Comparison of ENCODE assay signal across 18 mouse cellular contexts in genomic region chr4:8418374-8419031, GRCm38 (mm10).
A peak's percentile ranks its signal among the peaks of the same experiment; 100 is the strongest.
DNase-seq lines count a peak whose midpoint lies in the region; ATAC-seq and TF ChIP-seq lines count a peak whose summit lies in the region.
"Had no signal": no experiment of that assay in that cellular context is flagged by ENCODE, and none has a peak within 500 bp of the region (broad histone marks: within the 10 kb centered on the region; RNA-seq: fewer than 3 reads in every experiment).

No protein-coding gene starts in this region.

- H3K9ac ChIP-seq in hindbrain, embryonic 11.5 days (ENCODE audit: low read depth, low read length), result no peak overlapping the region
- no peak overlapping the region for H3K9ac ChIP-seq in hindbrain, postnatal 0 days (replicated peaks; ENCODE audit: low read length)
- no peak overlapping the region for H3K9ac ChIP-seq in neural tube, embryonic 15.5 days (replicated peaks)
- H3K9ac ChIP-seq in embryonic facial prominence, embryonic 11.5 days (replicated peaks; ENCODE audit: low read length), result no peak overlapping the region
- H3K9ac ChIP-seq: heart, embryonic 15.5 days; hindbrain, embryonic 15.5 days; kidney, embryonic 15.5 days; liver, embryonic 12.5 days had no signal

- H3K36me3 ChIP-seq in hindbrain, embryonic 11.5 days (ENCODE audit: control insufficient read depth, insufficient read depth, low read length), result no peaks in the 10 kb centered on the region
- no peaks in the 10 kb centered on the region for H3K36me3 ChIP-seq in hindbrain, postnatal 0 days (ENCODE audit: insufficient read depth, low read length)
- no peaks in the 10 kb centered on the region for H3K36me3 ChIP-seq in neural tube, embryonic 15.5 days
- H3K36me3 ChIP-seq in embryonic facial prominence, embryonic 11.5 days (replicated peaks; ENCODE audit: control insufficient read depth, insufficient read depth, low read depth, low read length), result no peaks in the 10 kb centered on the region
- H3K36me3 ChIP-seq: heart, embryonic 15.5 days; hindbrain, embryonic 15.5 days; kidney, embryonic 15.5 days; limb, embryonic 10.5 days; liver, embryonic 12.5 days had no signal

- H3K27me3 ChIP-seq in hindbrain, embryonic 11.5 days (ENCODE audit: control insufficient read depth, insufficient read depth, low read length), result no peaks in the 10 kb centered on the region
- no peaks in the 10 kb centered on the region for H3K27me3 ChIP-seq in hindbrain, postnatal 0 days (ENCODE audit: insufficient read depth, low read length)
- no peaks in the 10 kb centered on the region for H3K27me3 ChIP-seq in neural tube, embryonic 15.5 days (replicated peaks)
- H3K27me3 ChIP-seq in embryonic facial prominence, embryonic 11.5 days (ENCODE audit: control insufficient read depth, insufficient read depth, low read length), result no peaks in the 10 kb centered on the region
- H3K27me3 ChIP-seq: heart, embryonic 15.5 days; hindbrain, embryonic 15.5 days; kidney, embryonic 15.5 days; liver, embryonic 12.5 days had no signal

- no peaks in the 10 kb centered on the region for H3K9me3 ChIP-seq in hindbrain, embryonic 11.5 days (ENCODE audit: control insufficient read depth, low read length)
- H3K9me3 ChIP-seq in hindbrain, postnatal 0 days (ENCODE audit: low read length), result no peaks in the 10 kb centered on the region
- no peaks in the 10 kb centered on the region for H3K9me3 ChIP-seq in neural tube, embryonic 15.5 days (replicated peaks)
- H3K9me3 ChIP-seq in embryonic facial prominence, embryonic 11.5 days (replicated peaks; ENCODE audit: control insufficient read depth, low read length), result no peaks in the 10 kb centered on the region
- H3K9me3 ChIP-seq: heart, embryonic 15.5 days; hindbrain, embryonic 15.5 days; kidney, embryonic 15.5 days; limb, embryonic 10.5 days; liver, embryonic 12.5 days had no signal

- no peaks in the 10 kb centered on the region for H3K4me1 ChIP-seq in hindbrain, embryonic 11.5 days (replicated peaks; ENCODE audit: control insufficient read depth, insufficient read depth, low read length)
- no peaks in the 10 kb centered on the region for H3K4me1 ChIP-seq in hindbrain, postnatal 0 days (ENCODE audit: insufficient read depth, low read length)
- no peaks in the 10 kb centered on the region for H3K4me1 ChIP-seq in neural tube, embryonic 15.5 days
- H3K4me1 ChIP-seq in embryonic facial prominence, embryonic 11.5 days (ENCODE audit: control insufficient read depth, insufficient read depth, low read length), result 0 out of 2 replicates have a peak, but pooled peaks cover 2% of the 10 kb centered on the region
- H3K4me1 ChIP-seq: liver, embryonic 12.5 days had no signal

- peak; percentile 61 for ATAC-seq in hindbrain, embryonic 11.5 days (ENCODE audit: low FRiP score)
- ATAC-seq in hindbrain, postnatal 0 days, result no peak
- ATAC-seq in neural tube, embryonic 15.5 days (ENCODE audit: low FRiP score), result no peak
- ATAC-seq in embryonic facial prominence, embryonic 11.5 days (replicated peaks; ENCODE audit: insufficient number of reproducible peaks, low FRiP score, low TSS enrichment, low read depth), result 0 out of 2 replicates have a peak, but pooled peaks have one; percentile 39
- ATAC-seq: liver, embryonic 12.5 days had no signal

- no peak overlapping the region for H3K27ac ChIP-seq in hindbrain, embryonic 11.5 days (ENCODE audit: low read depth, low read length)
- no peak overlapping the region for H3K27ac ChIP-seq in hindbrain, postnatal 0 days
- H3K27ac ChIP-seq in neural tube, embryonic 15.5 days (replicated peaks), result no peak overlapping the region
- no peak overlapping the region for H3K27ac ChIP-seq in embryonic facial prominence, embryonic 11.5 days (replicated peaks; ENCODE audit: low read depth, low read length)
- H3K27ac ChIP-seq: heart, embryonic 15.5 days; hindbrain, embryonic 15.5 days; kidney, embryonic 15.5 days; limb, embryonic 10.5 days; liver, embryonic 12.5 days had no signal

- no peak overlapping the region for H3K4me2 ChIP-seq in hindbrain, embryonic 11.5 days (replicated peaks; ENCODE audit: low read depth, low read length)
- H3K4me2 ChIP-seq in hindbrain, postnatal 0 days (ENCODE audit: low read depth, low read length), result no peak overlapping the region
- H3K4me2 ChIP-seq in neural tube, embryonic 15.5 days, result no peak overlapping the region
- no peak overlapping the region for H3K4me2 ChIP-seq in embryonic facial prominence, embryonic 11.5 days (ENCODE audit: low read depth, low read length)
- H3K4me2 ChIP-seq: heart, embryonic 15.5 days; hindbrain, embryonic 15.5 days; kidney, embryonic 15.5 days; liver, embryonic 12.5 days had no signal

- no peak overlapping the region for H3K4me3 ChIP-seq in hindbrain, embryonic 11.5 days (ENCODE audit: low read depth, low read length)
- no peak overlapping the region for H3K4me3 ChIP-seq in hindbrain, postnatal 0 days (ENCODE audit: low read length)
- no peak overlapping the region for H3K4me3 ChIP-seq in neural tube, embryonic 15.5 days (replicated peaks)
- no peak overlapping the region for H3K4me3 ChIP-seq in embryonic facial prominence, embryonic 11.5 days (ENCODE audit: low read depth, low read length)
- H3K4me3 ChIP-seq: erythroblast, embryonic 14.5 days; heart, embryonic 15.5 days; hindbrain, embryonic 15.5 days; kidney, embryonic 15.5 days; limb, embryonic 10.5 days; liver, embryonic 12.5 days had no signal

- WGBS in hindbrain, embryonic 11.5 days, result 14% methylated on average over 1 of the region's 1 CpGs
- WGBS in hindbrain, postnatal 0 days, result 23% methylated on average over 1 of the region's 1 CpGs
- 57% methylated on average over 1 of the region's 1 CpGs for WGBS in neural tube, embryonic 15.5 days
- WGBS in embryonic facial prominence, embryonic 11.5 days, result 44% methylated on average over 1 of the region's 1 CpGs

- TF ChIP-seq CTCF in hindbrain, postnatal 0 days (IDR thresholded peaks at IDR 0.05; ENCODE audit: low read depth), result no peak

- DNase-seq in hindbrain, embryonic 11.5 days (ENCODE audit: low spot score), result no peak
- DNase-seq in hindbrain, postnatal 0 days (ENCODE audit: low spot score), result no peak
- DNase-seq in neural tube, embryonic 10.5 days (ENCODE audit: extremely low spot score, low spot score), result peak; percentile 12
- no peak for DNase-seq in embryonic facial prominence, embryonic 11.5 days (ENCODE audit: low spot score)
- peak; percentile 24 for DNase-seq in thymus, postnatal 25 days
- DNase-seq in cerebellum, adult 11 months, result no peak
- no peak for DNase-seq in adrenal gland, postnatal 25 days
- DNase-seq: adrenal gland, postnatal 36 days; cerebellum, adult 9-11 months; lung, postnatal 14 days; spleen, adult 18-20 months had no signal

Comparison
In these comparisons a context has a peak if more than half of its experiments do, and no peak if none do; other contexts are left out.
1. ATAC-seq: peak in hindbrain, embryonic 11.5 days (single experiment) and embryonic facial prominence, embryonic 11.5 days (single experiment); none in hindbrain, postnatal 0 days (single experiment) and neural tube, embryonic 15.5 days (single experiment).
2. DNase-seq: peak in neural tube, embryonic 10.5 days (single experiment) and thymus, postnatal 25 days (single experiment); none in hindbrain, embryonic 11.5 days (single experiment), hindbrain, postnatal 0 days (single experiment), embryonic facial prominence, embryonic 11.5 days (single experiment), cerebellum, adult 11 months (single experiment) and adrenal gland, postnatal 25 days (single experiment).